Mouse (Mus musculus): ENCODE measurements around the gene Chst11.

DNA sequence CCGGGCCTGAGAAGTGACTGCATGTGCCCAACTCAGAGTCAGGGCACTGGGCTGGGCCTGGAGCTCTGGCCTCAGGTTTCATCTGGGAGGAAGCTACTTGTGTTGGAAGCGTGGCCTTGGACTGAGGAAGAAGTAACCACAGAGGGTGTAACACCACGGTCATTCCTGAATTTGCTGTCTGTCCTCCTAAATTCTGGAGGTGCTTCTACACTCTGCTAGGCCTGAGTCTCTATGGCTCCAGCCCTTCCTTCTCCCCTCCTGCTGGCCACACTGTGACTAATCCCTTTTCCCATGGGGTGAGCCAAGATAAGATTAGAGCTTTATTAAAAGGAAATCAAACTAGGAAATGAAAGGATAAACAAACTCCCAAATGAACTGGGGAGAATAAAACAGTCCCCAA is 133.3 kb downstream of the Chst11 start:
- TF ChIP-seq POLR2A (IDR thresholded peaks at IDR 0.05; ENCODE audit: insufficient read length, low read depth) (no peak), E2F4 (IDR thresholded peaks at IDR 0.05; ENCODE audit: insufficient read depth) (no peak)

Data from myocyte (in vitro differentiated cells).